Mouse (Mus musculus): ENCODE data around the gene Harbi1. TPM values are rescaled to one million over a fixed set of nuclear protein-coding genes. Genes with fewer than 3 reads are reported as not detected.
A peak's percentile ranks its signal among the peaks of the same experiment; 100 is the strongest.

Gene Harbi1
- 1 to 10 TPM; 8.4 to 9.9 TPM for total RNA-seq (2021)

DNA sequence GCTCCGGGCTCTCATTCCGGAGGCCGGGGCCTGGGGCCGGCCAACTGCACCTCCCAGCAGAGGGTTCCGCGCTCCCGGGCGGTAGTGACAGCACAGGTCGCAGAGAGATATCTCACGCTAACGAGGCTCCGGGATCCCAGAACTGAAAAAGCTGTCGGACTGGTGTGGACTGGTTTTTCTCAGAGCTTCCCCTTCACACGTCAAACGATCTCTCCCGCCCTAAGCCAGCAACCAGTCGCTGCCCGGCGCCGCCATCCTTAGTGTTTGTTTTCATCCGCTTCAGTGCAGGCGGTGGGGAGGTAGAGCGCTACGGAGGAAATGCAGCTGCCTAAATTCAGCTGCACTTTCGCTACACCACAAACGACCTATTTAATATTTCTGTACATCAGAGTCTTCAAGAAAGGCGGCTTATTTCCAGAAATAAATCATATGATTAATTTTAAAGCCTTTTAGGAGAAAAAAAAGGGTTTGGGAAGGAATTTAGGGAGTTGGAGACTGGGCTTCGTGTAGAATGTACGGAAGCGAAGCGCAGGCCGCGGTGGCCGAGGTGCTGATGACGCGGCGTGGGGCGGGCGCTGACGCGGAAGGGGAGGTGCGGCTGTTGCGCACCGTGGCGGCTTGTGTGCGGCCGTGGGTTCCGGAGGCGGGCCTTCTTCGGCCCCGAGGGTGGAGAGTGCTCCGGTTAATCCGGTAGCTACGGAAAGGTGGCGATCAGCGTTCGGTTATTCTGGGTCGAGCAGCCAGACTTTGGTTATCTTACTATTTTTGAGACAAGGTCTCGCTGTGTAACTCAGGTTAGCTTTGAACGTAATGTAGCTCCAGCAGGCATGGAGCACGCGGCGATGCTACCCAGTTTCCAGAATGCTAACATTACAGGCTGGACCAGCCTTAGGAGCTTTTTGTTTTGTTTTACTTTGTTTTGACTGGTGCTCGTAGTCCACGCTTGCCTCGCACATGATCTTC is at the start of gene Harbi1, which contains the start of gene Atg13:
Gene Harbi1 (plus strand): TSS at position 581 of the 963 bp plus-strand sequence.
Gene Atg13 (minus strand): TSS at position 305 of the 963 bp plus-strand sequence.
- DNase-seq = peak; percentile 93

DNA sequence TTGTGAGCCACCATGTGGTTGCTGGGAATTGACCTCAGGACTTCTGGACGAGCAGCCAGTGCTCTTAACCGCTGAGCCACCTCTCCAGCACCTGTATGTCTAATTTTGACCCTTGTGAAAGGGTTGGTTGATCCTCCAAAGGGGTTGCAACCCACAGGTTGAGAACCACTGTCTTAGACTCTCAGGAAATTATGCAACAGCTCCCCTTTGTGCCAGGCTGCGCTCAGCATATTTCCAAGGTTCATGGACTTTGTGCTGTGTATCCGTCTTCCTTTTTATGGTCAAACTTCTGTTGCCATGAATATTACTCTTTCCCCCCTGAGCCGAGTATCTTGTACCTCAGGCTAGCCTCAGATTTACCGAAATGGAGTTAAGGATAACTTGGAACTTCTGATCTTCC is 49.7 kb upstream of the Harbi1 start:
- intact Hi-C loops (cut with DNase I) = no loop called here
- no peak for DNase-seq

More for the DNA sequence above, at the start of gene Harbi1, which contains the start of gene Atg13:
- intact Hi-C loops (cut with DNase I) = no loop called here

DNA sequence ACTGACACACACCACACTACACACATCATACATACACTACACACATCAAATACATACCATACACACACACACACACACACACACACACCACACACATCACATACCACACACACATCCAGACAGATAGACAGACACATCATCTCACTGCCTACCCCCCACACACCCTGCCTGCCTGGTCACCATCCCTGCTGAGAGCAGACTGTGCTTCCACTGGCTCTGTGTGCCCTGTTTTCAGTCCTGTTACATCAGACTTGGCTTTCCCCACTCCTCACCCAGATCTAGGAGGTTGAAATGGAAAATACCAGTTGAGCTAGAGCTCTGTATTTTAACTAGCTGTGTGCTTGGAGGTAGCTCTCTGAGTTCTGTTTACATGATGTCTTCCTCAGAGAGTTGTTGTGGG is 45.9 kb upstream of the Harbi1 start:
- no peak for DNase-seq
- intact Hi-C loops (cut with DNase I) = no loop called here

DNA sequence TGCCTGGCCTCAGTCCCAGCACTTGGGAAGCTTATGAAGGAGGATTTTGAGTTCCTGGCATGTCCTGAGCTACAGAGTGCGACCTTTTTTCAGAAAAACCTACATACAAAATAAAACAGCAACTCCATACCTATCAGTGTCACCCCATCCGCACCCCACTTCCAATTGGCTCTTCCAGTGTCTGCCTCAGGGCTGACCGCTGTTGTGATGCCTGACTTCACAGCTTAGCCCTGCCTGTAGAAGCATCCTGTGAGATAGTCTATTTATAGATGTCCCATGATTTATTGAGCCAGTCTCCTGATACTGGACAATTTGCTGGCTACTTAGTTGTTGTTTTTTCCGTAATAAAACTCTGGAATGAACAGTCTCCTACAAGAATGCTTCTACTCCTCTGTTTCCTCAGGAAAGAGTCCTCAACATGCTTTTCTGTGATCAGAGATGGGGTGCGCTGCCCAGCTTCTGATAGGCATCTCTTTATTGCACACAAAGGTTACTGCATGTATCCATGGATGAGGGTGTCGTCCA is 44.2 kb upstream of the Harbi1 start:
- no peak for DNase-seq
- intact Hi-C loops (cut with DNase I) = no loop called here

- intact Hi-C loops (cut with DNase I) = no loop called here
- no peak for DNase-seq
Observed at GRCm38 (mm10) chr2:91667747-91668146, 42.9 kb upstream of the Harbi1 start.

GRCm38 (mm10) chr2:91669326-91669725 is 41.3 kb upstream of the Harbi1 start:
- intact Hi-C loops (cut with DNase I) = no loop called here

DNA sequence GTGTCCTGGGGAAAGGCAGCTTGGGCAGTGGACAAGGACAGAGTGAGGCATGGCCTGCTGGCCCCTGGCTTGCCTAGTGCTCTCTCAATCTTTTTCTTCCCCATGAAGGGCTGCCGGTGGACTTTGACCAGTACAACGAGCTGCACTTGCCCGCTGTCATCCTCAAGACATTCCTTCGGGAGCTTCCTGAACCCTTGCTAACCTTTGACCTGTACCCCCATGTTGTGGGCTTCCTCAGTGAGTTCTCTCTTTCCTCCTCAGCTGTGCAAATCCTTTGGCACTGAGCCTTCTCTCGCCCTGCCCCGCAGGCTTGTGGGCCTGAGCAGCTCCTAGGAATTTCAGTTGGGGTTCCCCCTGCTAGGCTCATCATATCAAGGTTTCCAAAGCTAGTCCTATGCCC is 40.6 kb upstream of the Harbi1 start:
- intact Hi-C loops (cut with DNase I) = no loop called here
- DNase-seq = no peak

More at GRCm38 (mm10) chr2:91669326-91669725, 41.3 kb upstream of the Harbi1 start:
- DNase-seq = no peak

GRCm38 (mm10) chr2:91673587-91673986 is 37.1 kb upstream of the Harbi1 start:
- no peak for DNase-seq
- intact Hi-C loops (cut with DNase I) = no loop called here

DNA sequence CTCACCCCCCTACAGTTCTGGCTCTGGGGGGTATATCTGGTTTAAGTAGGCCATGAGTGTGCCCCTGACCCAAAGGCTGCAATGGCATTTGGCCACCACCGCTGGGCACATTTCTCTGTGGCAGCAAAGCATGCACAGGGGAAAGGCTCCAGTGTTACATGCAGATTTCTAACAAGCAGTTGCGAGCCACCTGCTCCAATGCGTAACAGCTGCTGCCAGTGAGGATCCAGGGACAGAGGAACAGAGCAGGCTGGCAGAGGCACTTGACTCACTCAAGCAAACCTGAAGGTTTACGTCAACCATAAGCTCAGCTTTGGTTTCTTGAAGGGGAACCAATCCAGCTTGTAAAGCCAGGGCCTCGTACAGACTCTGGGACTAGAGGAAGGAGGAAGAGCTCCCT is 35.8 kb upstream of the Harbi1 start:
- no peak for DNase-seq

GRCm38 (mm10) chr2:91676420-91676819 is 34.2 kb upstream of the Harbi1 start:
- intact Hi-C loops (cut with DNase I) = no loop called here
- DNase-seq = no peak

More for the DNA sequence above, 35.8 kb upstream of the Harbi1 start:
- intact Hi-C loops (cut with DNase I) = no loop called here

GRCm38 (mm10) chr2:91676961-91677360 is 33.7 kb upstream of the Harbi1 start:
- DNase-seq = no peak
- intact Hi-C loops (cut with DNase I) = no loop called here

DNA sequence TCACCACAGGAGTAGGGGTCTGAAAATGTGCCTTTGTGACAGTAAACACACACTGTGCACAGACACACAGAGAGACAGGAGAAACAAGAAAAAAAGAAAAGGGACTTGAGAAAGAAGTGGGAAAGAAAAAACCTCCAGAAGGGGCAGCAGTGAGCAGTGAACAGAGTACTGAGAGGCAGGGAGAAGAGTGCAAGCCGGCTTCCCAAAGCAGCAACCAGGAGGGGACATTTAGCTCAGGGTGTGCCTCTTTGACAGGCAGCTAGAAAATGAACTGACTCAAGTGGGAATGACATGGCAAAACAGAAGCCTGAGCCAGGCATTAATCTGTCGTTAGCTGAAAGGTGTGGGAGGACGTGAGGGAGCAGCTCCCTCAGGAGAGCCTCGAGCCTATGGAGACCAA is 27.8 kb upstream of the Harbi1 start:
- peak; percentile 29 for DNase-seq
- intact Hi-C loops (cut with DNase I) = no loop called here

DNA sequence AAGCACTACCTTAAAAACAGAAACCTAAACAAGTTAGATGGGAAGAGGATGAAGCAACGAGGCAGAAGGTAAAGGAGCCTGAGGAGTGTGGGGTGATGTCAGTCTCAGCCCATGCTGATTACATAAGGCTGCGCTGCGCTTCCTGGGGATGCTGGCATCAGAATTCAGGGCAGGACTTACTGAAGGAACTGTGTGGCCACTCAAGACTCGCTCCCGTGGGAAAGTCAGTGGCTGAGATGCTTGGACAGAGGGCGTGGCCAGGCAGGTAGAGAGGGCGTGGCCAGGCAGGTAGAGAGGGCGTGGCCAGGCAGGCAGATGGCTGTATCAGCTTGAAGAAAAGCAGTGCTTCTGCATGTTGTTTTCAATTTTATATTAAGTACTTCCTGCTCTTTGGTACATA is 26.7 kb upstream of the Harbi1 start:
- intact Hi-C loops (cut with DNase I) = no loop called here
- DNase-seq = no peak

DNA sequence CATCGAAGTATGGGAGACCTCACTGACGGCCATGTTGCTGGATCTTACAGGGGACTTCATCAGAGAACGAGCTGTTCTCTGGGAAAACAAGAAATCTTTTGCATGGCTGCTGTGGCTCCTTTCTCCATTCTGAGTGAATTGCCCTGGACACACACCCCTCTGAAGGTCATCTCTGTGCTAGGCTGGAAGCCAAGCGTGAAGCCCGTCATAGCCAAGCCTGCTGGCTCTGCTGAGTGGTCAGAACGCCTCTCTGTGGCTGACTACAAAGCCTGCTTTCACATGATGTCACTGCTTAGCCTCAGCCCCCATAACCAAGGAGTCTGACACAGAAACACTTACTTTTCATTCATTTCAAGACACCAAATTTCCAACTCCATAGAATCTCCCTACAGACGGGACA is 21.2 kb upstream of the Harbi1 start:
- intact Hi-C loops (cut with DNase I) = no loop called here
- DNase-seq = no peak

GRCm38 (mm10) chr2:91695436-91696224 is 15.0 kb upstream of the Harbi1 start:
- no peak for DNase-seq
- intact Hi-C loops (cut with DNase I) = no loop called here

DNA sequence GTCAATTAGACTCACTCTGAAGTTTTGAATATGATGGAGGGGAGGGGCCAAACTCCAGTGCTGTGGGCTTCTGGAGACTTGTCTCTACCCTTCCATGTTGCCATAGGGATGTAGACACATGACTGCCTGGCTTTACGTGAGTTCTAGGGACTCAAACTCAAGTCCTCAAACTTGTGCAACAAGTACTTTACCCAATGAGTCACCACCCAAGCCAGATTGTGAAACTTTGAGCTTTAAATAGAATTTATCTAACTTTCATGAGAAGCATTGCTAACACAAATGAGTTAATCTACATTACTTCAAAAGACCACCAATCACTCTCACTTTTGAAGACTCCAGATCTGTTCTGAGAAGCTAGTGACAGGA is 14.4 kb upstream of the Harbi1 start:
- intact Hi-C loops (cut with DNase I) = no loop called here
- no peak for DNase-seq

GRCm38 (mm10) chr2:91699225-91699624 is 11.4 kb upstream of the Harbi1 start:
- intact Hi-C loops (cut with DNase I) = no loop called here
- no peak for DNase-seq

DNA sequence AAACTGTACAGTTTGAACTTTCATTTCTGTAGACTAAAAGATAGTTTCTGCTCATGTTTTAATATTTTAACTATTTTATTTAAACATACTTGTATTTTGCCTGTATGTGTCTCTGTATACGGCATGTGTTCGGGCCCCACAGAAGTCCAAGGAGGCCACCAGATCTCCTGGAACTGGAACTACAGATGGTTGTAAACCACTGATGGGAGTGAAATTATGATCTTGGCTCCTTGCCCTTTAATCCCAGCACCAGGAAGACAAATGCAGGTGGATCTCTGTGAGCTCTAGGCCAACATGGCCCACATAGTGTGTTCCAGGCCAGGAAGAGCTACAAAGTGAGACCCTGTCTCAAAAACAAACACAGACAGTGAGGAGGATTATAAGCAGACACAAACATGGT is 9.3 kb upstream of the Harbi1 start:
- DNase-seq = no peak
- intact Hi-C loops (cut with DNase I) = no loop called here

DNA sequence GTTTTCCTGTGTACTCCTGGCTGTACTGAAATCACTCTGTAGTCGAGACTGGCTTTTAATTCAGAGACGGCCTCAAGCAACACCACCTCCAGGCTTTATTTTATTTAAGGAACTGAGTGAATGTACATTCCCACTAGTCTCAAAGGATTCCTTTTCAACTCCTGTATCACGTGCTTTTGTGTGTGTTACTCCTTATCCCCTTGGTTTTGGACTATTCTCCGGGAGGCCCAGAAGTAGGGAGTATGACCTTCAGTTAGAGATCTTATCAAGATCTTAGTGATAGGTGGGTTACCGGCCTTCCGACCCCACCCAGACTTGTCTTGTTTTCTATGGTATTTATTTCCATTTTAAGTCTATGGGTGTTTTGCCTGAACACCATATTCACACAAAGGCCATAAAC is 4.9 kb upstream of the Harbi1 start:
- intact Hi-C loops (cut with DNase I) = no loop called here
- no peak for DNase-seq

DNA sequence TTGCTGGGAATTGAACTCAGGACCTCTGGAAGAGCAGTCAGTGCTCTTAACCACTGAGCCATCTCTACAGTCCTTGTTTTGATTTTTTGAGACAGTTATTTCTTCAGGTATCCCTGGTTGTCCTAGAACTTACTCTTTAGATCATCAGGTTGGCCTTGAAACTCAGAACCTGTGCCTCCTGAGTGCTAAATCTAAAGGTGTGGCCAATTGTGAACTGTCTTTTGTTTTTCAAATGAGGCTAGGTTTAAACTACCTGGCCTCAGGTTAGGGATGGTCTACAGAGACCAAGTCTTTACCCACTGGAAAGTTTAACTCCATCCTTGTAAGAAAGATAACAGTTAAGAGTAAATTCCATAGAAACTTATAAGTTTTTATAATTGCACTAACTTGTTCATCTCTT is 4.2 kb upstream of the Harbi1 start:
- DNase-seq = no peak
- intact Hi-C loops (cut with DNase I) = no loop called here

GRCm38 (mm10) chr2:91708361-91708760 is 2.3 kb upstream of the Harbi1 start:
- intact Hi-C loops (cut with DNase I) = no loop called here
- no peak for DNase-seq
